Mouse (Mus musculus) gastrocnemius, adult 2 months (tissue): ENCODE measurements around the gene Arhgap17. TPM values are rescaled to one million over a fixed set of nuclear protein-coding genes. Genes with fewer than 3 reads are reported as not detected.

ENCODE experiments used
- DNase-seq: peaks from one replicate; pipeline ENCODE4 v3.0.0; 2022
- H3K27ac ChIP-seq: fragments of 200-600 bp; 2 replicates; pipeline ENCODE4 v1.8.1; 2022; ENCODE audit warnings: mild to moderate bottlenecking
- H3K4me3 ChIP-seq: fragments of 200-600 bp; 2 replicates; pipeline ENCODE4 v1.8.1; 2022; ENCODE audit warnings: mild to moderate bottlenecking, moderate library complexity
- CTCF ChIP-seq: fragments of 200-600 bp; IDR thresholded peaks from 2 replicates; pipeline ENCODE4 v1.8.1; 2022; ENCODE audit warnings: antibody characterized with exemption, mild to moderate bottlenecking, moderate library complexity
- intact Hi-C: fragments of 180-260 bp; cut with DNase I; formaldehyde crosslinking; loops from one replicate; pipeline ENCODE4 v1.15.1; 2025
- total RNA-seq, 2 experiments: library from RNA; stranded (reverse); gene quantifications; 2 replicates each; pipeline ENCODE4 v1.2.3; 2021

The Arhgap17 gene
- total RNA-seq, 2 experiments from 2014 or later: 16.4 to 18.5 TPM

- TF ChIP-seq CTCF: no peak
- intact Hi-C loops: no loop called here
These were observed 127.5 kb downstream of the Arhgap17 start for GRCm38 (mm10) chr7:123242241-123242640.

GRCm38 (mm10) chr7:123240064-123240463 lies 129.7 kb downstream of the Arhgap17 start:
- Histone ChIP-seq H3K4me3 (no peak overlapping the region), H3K27ac (no peak overlapping the region)
- DNase-seq: no peak
- no peak for TF ChIP-seq CTCF
- intact Hi-C loops: no loop called here

More at GRCm38 (mm10) chr7:123242241-123242640, 127.5 kb downstream of the Arhgap17 start:
- Histone ChIP-seq H3K27ac (no peak overlapping the region), H3K4me3 (no peak overlapping the region)
- DNase-seq: no peak

DNA sequence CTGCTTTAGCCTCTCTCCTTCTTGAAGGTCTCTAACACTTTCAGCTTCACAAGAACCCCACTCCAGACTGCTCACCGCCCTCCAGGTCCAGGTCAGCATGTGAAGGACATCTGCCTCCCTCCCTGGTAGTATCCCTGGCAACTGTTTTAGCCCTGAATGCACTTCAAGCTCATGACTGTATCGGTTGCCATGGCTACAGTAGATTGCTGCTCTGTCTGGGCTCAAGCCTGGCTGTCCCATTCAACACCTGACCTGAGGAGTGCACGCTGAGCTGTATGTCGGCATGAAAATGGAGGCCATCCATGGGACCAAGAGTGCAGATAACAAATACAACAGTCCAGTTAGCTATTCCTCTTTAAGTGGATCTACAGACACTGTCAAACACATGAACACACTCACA lies 131.1 kb downstream of the Arhgap17 start:
- TF ChIP-seq CTCF: no peak
- no peak overlapping the region for H3K27ac ChIP-seq
- H3K4me3 ChIP-seq: no peak overlapping the region
- DNase-seq: no peak
- intact Hi-C loops: no loop called here

DNA sequence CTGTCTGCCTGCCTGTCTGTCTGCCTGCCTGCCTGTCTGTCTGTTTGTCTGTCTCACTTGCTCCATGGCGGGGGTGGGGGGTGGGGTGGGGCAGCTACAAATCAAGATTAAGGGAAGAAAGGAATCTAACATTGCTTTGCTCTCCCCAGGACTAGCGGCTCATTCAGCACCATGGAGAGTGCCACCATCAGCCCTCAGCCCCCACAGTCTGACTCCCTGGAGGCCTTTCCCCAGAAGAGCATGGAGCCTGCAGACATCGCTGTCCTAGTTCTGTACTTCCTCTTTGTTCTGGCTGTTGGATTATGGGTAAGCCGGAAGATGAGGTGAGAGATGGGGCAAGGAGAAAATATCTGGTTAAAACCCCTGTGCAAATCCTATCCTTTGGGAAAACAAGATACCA lies 134.3 kb downstream of the Arhgap17 start:
- TF ChIP-seq CTCF: no peak
- no peak for DNase-seq
- Histone ChIP-seq H3K27ac (no peak overlapping the region), H3K4me3 (no peak overlapping the region)
- intact Hi-C loops: no loop called here

Other genes with a start within 250 kb of the Arhgap17 start
- gene Tnrc6a, start 246.0 kb downstream of the Arhgap17 start, total RNA-seq: 10 to 100 TPM; 24.1 to 26.2 TPM
- not detected for gene Slc5a11, start 155.1 kb downstream of the Arhgap17 start, total RNA-seq
- 10 to 100 TPM; 28.5 to 28.8 TPM for gene Lcmt1, start 131 bp downstream of the Arhgap17 start, total RNA-seq
- not detected for gene Aqp8, start 92.4 kb upstream of the Arhgap17 start, total RNA-seq
- under 1 TPM in 1 of 2 experiments, not detected in 1; 0.06 TPM for gene Zkscan2, start 130.5 kb upstream of the Arhgap17 start, total RNA-seq